11 mouse cellular contexts compared by ENCODE assay signal in the genomic region with DNA sequence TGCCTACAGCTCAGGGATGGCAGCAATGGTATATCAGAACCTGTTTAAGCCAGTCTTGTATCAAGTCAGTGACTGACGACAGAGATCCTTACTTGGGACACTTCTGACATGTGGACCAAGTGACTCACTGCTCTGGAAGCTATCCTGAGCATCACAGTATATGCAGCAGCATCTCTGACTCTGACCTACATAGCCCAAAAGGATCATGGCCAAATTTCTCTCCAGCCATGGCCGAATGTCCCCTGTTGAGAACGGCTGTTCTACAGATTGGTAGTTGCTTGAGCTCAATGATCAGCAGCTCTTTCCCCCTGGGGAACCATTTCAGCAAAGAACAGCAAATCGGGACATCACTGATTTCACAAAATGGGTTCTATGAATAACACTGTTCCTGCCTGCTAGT.
"Had no signal": no experiment of that assay in that cellular context is flagged by ENCODE, and none has a peak within 500 bp of the region (broad histone marks: within the 10 kb centered on the region; RNA-seq: fewer than 3 reads in every experiment).

No protein-coding gene starts in this region.

- H3K9ac ChIP-seq: limb, embryonic 15.5 days; liver, embryonic 14.5 days; midbrain, embryonic 12.5 days; neural tube, embryonic 13.5 days; stomach, embryonic 15.5 days had no signal

- H3K36me3 ChIP-seq: limb, embryonic 15.5 days; midbrain, embryonic 12.5 days; neural tube, embryonic 13.5 days; stomach, embryonic 15.5 days had no signal

- DNase-seq: kidney, postnatal 25 days; lung, adult 18-20 months; right cerebral cortex, postnatal 14 days; thymus, postnatal 14 days had no signal

- H3K4me3 ChIP-seq: left cerebral cortex, adult 2 months; limb, embryonic 15.5 days; midbrain, embryonic 12.5 days; neural tube, embryonic 13.5 days; stomach, embryonic 15.5 days had no signal

- H3K9me3 ChIP-seq: limb, embryonic 15.5 days; midbrain, embryonic 12.5 days; neural tube, embryonic 13.5 days; stomach, embryonic 15.5 days had no signal

- H3K27ac ChIP-seq: left cerebral cortex, adult 2 months; limb, embryonic 15.5 days; liver, embryonic 14.5 days; midbrain, embryonic 12.5 days; neural tube, embryonic 13.5 days; stomach, embryonic 15.5 days had no signal

- H3K4me1 ChIP-seq: limb, embryonic 15.5 days; midbrain, embryonic 12.5 days; stomach, embryonic 15.5 days had no signal

- H3K4me2 ChIP-seq: limb, embryonic 15.5 days; midbrain, embryonic 12.5 days; neural tube, embryonic 13.5 days; stomach, embryonic 15.5 days had no signal

- ATAC-seq: midbrain, embryonic 16.5 days had no signal

- H3K27me3 ChIP-seq: limb, embryonic 15.5 days; midbrain, embryonic 12.5 days; neural tube, embryonic 13.5 days; stomach, embryonic 15.5 days had no signal
